Mouse (Mus musculus): ENCODE measurements around the gene Gabpb2. TPM values are rescaled to one million over a fixed set of nuclear protein-coding genes. Genes with fewer than 3 reads are reported as not detected.

Gene Gabpb2
- polyA plus RNA-seq (2012; fragmentation: generic; extraction: Trizol): 1 to 10 TPM in 1 of 2 experiments, under 1 TPM in 1; 0.46 to 5.0 TPM

GRCm38 (mm10) chr3:95217255-95218134, at the start of gene Gabpb2:
Gabpb2 (minus strand) TSS chr3:95217916.

GRCm38 (mm10) chr3:95250783-95251424, 33.2 kb upstream of the Gabpb2 start, which contains the start of gene Bnipl:
Bnipl (minus strand) TSS chr3:95251193.

DNA sequence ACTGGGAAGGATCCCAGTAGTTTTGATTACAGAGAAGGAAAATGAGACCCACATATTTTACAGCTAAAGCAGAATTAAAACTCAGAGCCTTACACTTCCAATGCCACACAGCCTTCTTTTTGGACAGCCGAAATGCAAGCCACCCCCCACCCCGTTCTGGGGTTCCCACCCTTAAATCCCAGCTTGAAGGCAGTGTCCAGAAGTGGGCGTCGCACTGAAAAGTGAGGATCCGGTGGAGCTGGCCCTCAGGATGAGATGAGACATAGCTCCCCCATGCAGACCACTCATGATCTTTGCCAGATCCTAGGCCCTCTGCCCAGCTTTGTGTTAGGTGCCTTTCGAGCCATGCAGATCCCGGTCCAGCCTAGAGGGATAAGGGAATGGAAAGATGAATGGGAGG, 23.8 kb upstream of the Gabpb2 start, which contains the start of gene Gm128:
Gene Gm128, minus strand, starts transcription at position 101 of the 400 bp plus-strand sequence.

GRCm38 (mm10) chr3:95231298-95232221, 13.8 kb upstream of the Gabpb2 start, which contains the start of gene Mllt11:
Mllt11 (minus strand) TSS chr3:95232171.

DNA sequence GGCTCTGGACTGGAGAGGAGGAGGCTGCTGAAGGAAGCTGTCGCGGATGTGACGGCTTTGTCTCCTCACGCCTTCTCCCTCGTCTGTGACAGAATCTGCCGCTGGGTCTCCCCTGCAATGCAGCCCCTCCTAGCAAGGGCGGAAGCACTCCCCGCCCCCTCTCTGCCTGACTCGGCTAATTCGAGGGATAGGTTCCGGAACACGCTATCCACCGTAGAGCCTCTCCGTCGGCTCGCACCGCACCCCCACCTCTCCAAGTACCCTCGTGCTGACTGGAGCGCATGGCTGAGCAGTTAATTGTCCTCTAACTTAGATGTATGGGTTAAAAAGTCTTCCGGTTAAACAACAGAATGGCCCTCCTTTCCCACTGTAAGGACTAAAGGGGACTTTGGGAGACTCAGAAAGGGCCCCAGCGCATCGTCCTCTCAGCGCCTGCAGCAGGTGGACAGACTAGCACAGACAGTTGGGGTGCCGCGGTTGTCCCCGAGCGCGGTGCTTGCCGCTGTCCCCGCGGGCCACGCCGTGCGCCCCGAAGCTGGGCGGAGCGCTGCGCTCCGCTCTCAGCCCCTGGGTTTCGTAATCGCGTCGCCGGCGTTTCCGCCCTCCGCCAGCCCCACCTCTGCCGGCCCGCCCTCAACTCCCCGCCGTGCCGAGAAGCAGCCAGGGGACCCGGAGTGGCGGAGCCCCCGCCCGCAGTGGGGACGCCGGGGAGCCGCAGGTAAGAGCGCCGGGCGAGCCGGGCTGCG, 10.6 kb upstream of the Gabpb2 start, which contains the start of gene Cdc42se1:
Gene Cdc42se1, plus strand, starts transcription at position 585 of the 746 bp plus-strand sequence.

GRCm38 (mm10) chr3:95159987-95160963, 57.4 kb downstream of the Gabpb2 start, which contains the start of gene Sema6c:
Sema6c (plus strand) TSS chr3:95160457.

GRCm38 (mm10) chr3:95141952-95142616, 75.6 kb downstream of the Gabpb2 start, which contains the start of gene Tnfaip8l2:
Tnfaip8l2 (minus strand) TSS chr3:95142360.

DNA sequence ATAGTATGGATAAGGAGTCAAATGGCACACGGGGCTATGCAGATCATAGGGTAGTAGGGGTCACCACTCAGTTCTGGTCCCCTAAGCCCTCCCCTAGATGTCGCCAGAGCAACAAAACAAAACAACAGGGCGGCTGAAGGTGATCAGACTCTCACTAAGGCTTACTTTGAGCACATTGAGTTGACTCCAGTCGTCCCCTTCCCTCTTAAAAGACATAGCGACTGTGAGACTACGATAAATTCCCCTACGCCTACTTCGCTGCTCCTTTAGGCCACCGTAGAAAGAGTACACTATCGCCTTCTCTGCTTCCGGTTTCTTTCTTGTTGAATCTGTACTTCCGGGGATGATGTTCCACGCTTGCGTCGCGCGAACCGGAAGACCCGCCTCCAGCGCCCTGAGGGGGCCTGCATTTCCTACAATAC, 84.0 kb downstream of the Gabpb2 start, which contains the start of the genes Scnm1 and Lysmd1:
Gene Scnm1, minus strand, starts transcription at position 332 of the 422 bp plus-strand sequence.
Gene Lysmd1, plus strand, starts transcription at position 409 of the 422 bp plus-strand sequence.

Other genes with a start within 250 kb of the Gabpb2 start
- 10 to 100 TPM; 16.7 to 52.4 TPM for gene Pi4kb, start 243.2 kb downstream of the Gabpb2 start, polyA plus RNA-seq (2012; fragmentation: generic; extraction: Trizol)
- gene Zfp687, start 202.5 kb downstream of the Gabpb2 start, polyA plus RNA-seq (2012; fragmentation: generic; extraction: Trizol): 10 to 100 TPM in 1 of 2 experiments, 1 to 10 TPM in 1; 9.0 to 16.3 TPM
- 100 to 1,000 TPM; 161 to 228 TPM for gene Psmd4, start 175.3 kb downstream of the Gabpb2 start, polyA plus RNA-seq (2012; fragmentation: generic; extraction: Trizol)
- 10 to 100 TPM in 1 of 2 experiments, 1 to 10 TPM in 1; 5.5 to 15.4 TPM for gene Pip5k1a, start 111.0 kb downstream of the Gabpb2 start, polyA plus RNA-seq (2012; fragmentation: generic; extraction: Trizol)
- 10 to 100 TPM; 65.6 to 87.8 TPM for gene Vps72, start 106.9 kb downstream of the Gabpb2 start, polyA plus RNA-seq (2012; fragmentation: generic; extraction: Trizol)
- gene Tmod4, start 93.4 kb downstream of the Gabpb2 start, polyA plus RNA-seq (2012; fragmentation: generic; extraction: Trizol): 1 to 10 TPM in 1 of 2 experiments, under 1 TPM in 1; 0.12 to 2.2 TPM
- gene Scnm1, start 83.9 kb downstream of the Gabpb2 start, polyA plus RNA-seq (2012; fragmentation: generic; extraction: Trizol): 10 to 100 TPM; 37.1 to 41.3 TPM
- gene Lysmd1, start 83.8 kb downstream of the Gabpb2 start, polyA plus RNA-seq (2012; fragmentation: generic; extraction: Trizol): 1 to 10 TPM; 1.4 to 6.5 TPM
- under 1 TPM in 1 of 2 experiments, not detected in 1; 0.25 TPM for gene Tnfaip8l2, start 75.6 kb downstream of the Gabpb2 start, polyA plus RNA-seq (2012; fragmentation: generic; extraction: Trizol)
- gene Sema6c, start 57.5 kb downstream of the Gabpb2 start, polyA plus RNA-seq (2012; fragmentation: generic; extraction: Trizol): 10 to 100 TPM in 1 of 2 experiments, 1 to 10 TPM in 1; 1.2 to 10.8 TPM
- gene Cdc42se1, start 10.8 kb upstream of the Gabpb2 start, polyA plus RNA-seq (2012; fragmentation: generic; extraction: Trizol): 10 to 100 TPM; 32.7 to 44.2 TPM
- gene Mllt11, start 14.3 kb upstream of the Gabpb2 start, polyA plus RNA-seq (2012; fragmentation: generic; extraction: Trizol): 1 to 10 TPM; 3.7 to 6.4 TPM
- gene Gm128, start 23.7 kb upstream of the Gabpb2 start, polyA plus RNA-seq (2012; fragmentation: generic; extraction: Trizol): under 1 TPM; 0.02 to 0.13 TPM
- gene Bnipl, start 33.3 kb upstream of the Gabpb2 start, polyA plus RNA-seq (2012; fragmentation: generic; extraction: Trizol): under 1 TPM in 1 of 2 experiments, not detected in 1; 0.27 TPM
- 10 to 100 TPM; 20.9 to 35.4 TPM for gene Mindy1, start 63.4 kb upstream of the Gabpb2 start, polyA plus RNA-seq (2012; fragmentation: generic; extraction: Trizol)
- gene Prune1, start 64.2 kb upstream of the Gabpb2 start, polyA plus RNA-seq (2012; fragmentation: generic; extraction: Trizol): 10 to 100 TPM in 1 of 2 experiments, 1 to 10 TPM in 1; 4.4 to 13.2 TPM
- gene Anxa9, start 89.3 kb upstream of the Gabpb2 start, polyA plus RNA-seq (2012; fragmentation: generic; extraction: Trizol): 1 to 10 TPM; 1.6 to 2.8 TPM
- gene Cers2, start 96.9 kb upstream of the Gabpb2 start, polyA plus RNA-seq (2012; fragmentation: generic; extraction: Trizol): 100 to 1,000 TPM in 1 of 2 experiments, 10 to 100 TPM in 1; 63.2 to 101 TPM
- gene Setdb1, start 139.3 kb upstream of the Gabpb2 start, polyA plus RNA-seq (2012; fragmentation: generic; extraction: Trizol): 10 to 100 TPM in 1 of 2 experiments, 1 to 10 TPM in 1; 1.9 to 12.4 TPM
- gene 4930558C23Rik, start 184.9 kb upstream of the Gabpb2 start, polyA plus RNA-seq (2012; fragmentation: generic; extraction: Trizol): not detected
- gene Arnt, start 216.5 kb upstream of the Gabpb2 start, polyA plus RNA-seq (2012; fragmentation: generic; extraction: Trizol): 10 to 100 TPM in 1 of 2 experiments, 1 to 10 TPM in 1; 2.0 to 20.3 TPM